Comparison of ENCODE assay signal across 10 mouse cellular contexts in genomic region chr12:103977846-103978245, GRCm38 (mm10). TPM values are rescaled to one million over a fixed set of nuclear protein-coding genes. Genes with fewer than 3 reads are reported as not detected.
DNase-seq lines count a peak whose midpoint lies in the region; ATAC-seq and TF ChIP-seq lines count a peak whose summit lies in the region.
"Had no signal": no experiment of that assay in that cellular context is flagged by ENCODE, and none has a peak within 500 bp of the region (broad histone marks: within the 10 kb centered on the region; RNA-seq: fewer than 3 reads in every experiment).

No protein-coding gene starts in this region.

- no peaks in the 10 kb centered on the region for H3K9me3 ChIP-seq in midbrain, embryonic 14.5 days (ENCODE audit: control insufficient read depth, low read length)
- H3K9me3 ChIP-seq in midbrain, embryonic 11.5 days (ENCODE audit: control insufficient read depth, low read length): no peaks in the 10 kb centered on the region
- H3K9me3 ChIP-seq in stomach, postnatal 0 days (ENCODE audit: control insufficient read depth, low read length): no peaks in the 10 kb centered on the region
- H3K9me3 ChIP-seq: embryonic facial prominence, embryonic 15.5 days; limb, embryonic 15.5 days had no signal

- peak; percentile 19 to 48 for DNase-seq in cerebellum, postnatal 25 days
- DNase-seq in midbrain, embryonic 14.5 days: peak; percentile 32
- no peak for DNase-seq in midbrain, embryonic 11.5 days (ENCODE audit: low spot score, missing footprints)
- peak; percentile 37 for DNase-seq in induced T-regulatory cell, adult 2 months (ENCODE audit: low read depth)
- DNase-seq in stomach, postnatal 0 days (ENCODE audit: low spot score): peak; percentile 70
- DNase-seq in spleen, postnatal 36 days (ENCODE audit: low spot score in 2 of 2): no peak
- no peak for DNase-seq in heart, adult 11 months

- H3K36me3 ChIP-seq in midbrain, embryonic 14.5 days (ENCODE audit: control insufficient read depth, insufficient read depth, low read length): no peaks in the 10 kb centered on the region
- H3K36me3 ChIP-seq in midbrain, embryonic 11.5 days (ENCODE audit: control insufficient read depth, insufficient read depth, low read length): no peaks in the 10 kb centered on the region
- no peaks in the 10 kb centered on the region for H3K36me3 ChIP-seq in stomach, postnatal 0 days (ENCODE audit: control insufficient read depth, insufficient read depth, low read length)
- H3K36me3 ChIP-seq: embryonic facial prominence, embryonic 15.5 days; limb, embryonic 15.5 days had no signal

- H3K9ac ChIP-seq in midbrain, embryonic 14.5 days (replicated peaks; ENCODE audit: low read length): no peak overlapping the region
- no peak overlapping the region for H3K9ac ChIP-seq in midbrain, embryonic 11.5 days (ENCODE audit: low read length)
- no peak overlapping the region for H3K9ac ChIP-seq in stomach, postnatal 0 days (ENCODE audit: low read length)
- H3K9ac ChIP-seq: embryonic facial prominence, embryonic 15.5 days; limb, embryonic 15.5 days had no signal

- H3K27ac ChIP-seq in midbrain, embryonic 14.5 days (replicated peaks; ENCODE audit: low read depth, low read length): no peak overlapping the region
- no peak overlapping the region for H3K27ac ChIP-seq in midbrain, embryonic 11.5 days (ENCODE audit: low read depth, low read length)
- H3K27ac ChIP-seq in stomach, postnatal 0 days (replicated peaks): no peak overlapping the region
- H3K27ac ChIP-seq: embryonic facial prominence, embryonic 15.5 days; limb, embryonic 15.5 days had no signal

- H3K27me3 ChIP-seq in midbrain, embryonic 14.5 days (ENCODE audit: control insufficient read depth, insufficient read depth, low read length): no peaks in the 10 kb centered on the region
- H3K27me3 ChIP-seq in midbrain, embryonic 11.5 days (ENCODE audit: control insufficient read depth, insufficient read depth, low read length): no peaks in the 10 kb centered on the region
- H3K27me3 ChIP-seq in stomach, postnatal 0 days (ENCODE audit: control insufficient read depth, insufficient read depth, low read length): no peaks in the 10 kb centered on the region
- H3K27me3 ChIP-seq: embryonic facial prominence, embryonic 15.5 days; limb, embryonic 15.5 days had no signal

- WGBS in midbrain, embryonic 14.5 days: 36% methylated on average over 5 of the region's 5 CpGs
- 40% methylated on average over 5 of the region's 5 CpGs for WGBS in midbrain, embryonic 11.5 days
- 30% methylated on average over 5 of the region's 5 CpGs for WGBS in stomach, postnatal 0 days

- H3K4me2 ChIP-seq in midbrain, embryonic 14.5 days (ENCODE audit: low read length): no peak overlapping the region
- H3K4me2 ChIP-seq in midbrain, embryonic 11.5 days: no peak overlapping the region
- H3K4me2 ChIP-seq in stomach, postnatal 0 days (replicated peaks; ENCODE audit: low read depth): no peak overlapping the region
- H3K4me2 ChIP-seq: embryonic facial prominence, embryonic 15.5 days; limb, embryonic 15.5 days had no signal

- no peak for ATAC-seq in cerebellum, adult (ENCODE audit: insufficient number of reproducible peaks, low FRiP score, low TSS enrichment)
- no peak for ATAC-seq in midbrain, embryonic 14.5 days (ENCODE audit: low FRiP score, low TSS enrichment)
- no peak for ATAC-seq in midbrain, embryonic 11.5 days (ENCODE audit: low FRiP score)
- peak; percentile 66 for ATAC-seq in stomach, postnatal 0 days (ENCODE audit: low FRiP score, low TSS enrichment)

- TF ChIP-seq EP300 in stomach, postnatal 0 days (optimal IDR thresholded peaks at IDR 0.05): no peak

- TF ChIP-seq CTCF in stomach, postnatal 0 days (IDR thresholded peaks at IDR 0.05; ENCODE audit: low read depth): peak; percentile 78

- H3K4me1 ChIP-seq in midbrain, embryonic 14.5 days (ENCODE audit: control insufficient read depth, insufficient read depth, low read length): no peaks in the 10 kb centered on the region
- H3K4me1 ChIP-seq in midbrain, embryonic 11.5 days (ENCODE audit: control insufficient read depth, insufficient read depth, low read length): no peaks in the 10 kb centered on the region
- H3K4me1 ChIP-seq in stomach, postnatal 0 days (replicated peaks; ENCODE audit: control insufficient read depth, insufficient read depth): no peaks in the 10 kb centered on the region
- H3K4me1 ChIP-seq: embryonic facial prominence, embryonic 15.5 days; limb, embryonic 15.5 days had no signal

- H3K4me3 ChIP-seq in midbrain, embryonic 14.5 days (replicated peaks; ENCODE audit: low read depth, low read length): no peak overlapping the region
- no peak overlapping the region for H3K4me3 ChIP-seq in midbrain, embryonic 11.5 days (ENCODE audit: low read depth, low read length)
- no peak overlapping the region for H3K4me3 ChIP-seq in stomach, postnatal 0 days (ENCODE audit: low read depth, low read length)
- H3K4me3 ChIP-seq: embryonic facial prominence, embryonic 15.5 days; limb, embryonic 15.5 days had no signal

RNA-seq across cellular contexts. Expression of gene Serpina11, which starts 11.9 kb away (rescaled TPM):
- not detected in 2 replicates for polyA plus RNA-seq in midbrain, embryonic 14.5 days (2014; fragmentation: Nextera tagmentation; extraction: Ambion mirVana)
- polyA plus RNA-seq in midbrain, embryonic 11.5 days (2014; fragmentation: Nextera tagmentation; extraction: Ambion mirVana): not detected in 2 replicates
- polyA plus RNA-seq in stomach, postnatal 0 days (2015; fragmentation: Nextera tagmentation; extraction: Ambion mirVana): 0.32 and 0.67 TPM in 2 replicates
- polyA plus RNA-seq: embryonic facial prominence, embryonic 15.5 days; limb, embryonic 15.5 days had no signal

RNA-seq across cellular contexts. Expression of gene Serpina1e, which starts 19.1 kb away (rescaled TPM):
- not detected in 2 replicates for polyA plus RNA-seq in midbrain, embryonic 14.5 days (2014; fragmentation: Nextera tagmentation; extraction: Ambion mirVana)
- not detected in 2 replicates for polyA plus RNA-seq in midbrain, embryonic 11.5 days (2014; fragmentation: Nextera tagmentation; extraction: Ambion mirVana)
- 5.0 and 5.7 TPM in 2 replicates for polyA plus RNA-seq in stomach, postnatal 0 days (2015; fragmentation: Nextera tagmentation; extraction: Ambion mirVana)

RNA-seq across cellular contexts. Expression of gene Serpina9, which starts 35.7 kb away (rescaled TPM):
- not detected in 2 replicates for polyA plus RNA-seq in midbrain, embryonic 14.5 days (2014; fragmentation: Nextera tagmentation; extraction: Ambion mirVana)
- not detected in 2 replicates for polyA plus RNA-seq in midbrain, embryonic 11.5 days (2014; fragmentation: Nextera tagmentation; extraction: Ambion mirVana)
- 14.9 and 15.4 TPM in 2 replicates for polyA plus RNA-seq in stomach, postnatal 0 days (2015; fragmentation: Nextera tagmentation; extraction: Ambion mirVana)

Comparison
In these comparisons a context has a peak if more than half of its experiments do, and no peak if none do; other contexts are left out.
1. DNase-seq: peak in cerebellum, postnatal 25 days (2 of 2), midbrain, embryonic 14.5 days (single experiment), induced T-regulatory cell, adult 2 months (single experiment) and stomach, postnatal 0 days (single experiment); none in midbrain, embryonic 11.5 days (single experiment), spleen, postnatal 36 days (0 of 2) and heart, adult 11 months (single experiment).
2. RNA of gene Serpina9, which starts 35.7 kb away (polyA plus RNA-seq): 14.9 to 15.4 TPM in stomach, postnatal 0 days; not detected in midbrain, embryonic 11.5 days and not detected in midbrain, embryonic 14.5 days; every median in the first group is over 10 times any median in the second.